Mouse (Mus musculus) urinary bladder, adult 18-20 months (tissue): ENCODE results near the gene Cdh23.
A peak's percentile ranks its signal among the peaks of the same experiment; 100 is the strongest.

Experiments
- DNase-seq, 2 experiments: peaks; one replicate each; pipeline ENCODE4 v3.0.0; 2022; ENCODE audit warnings: low spot score in 2 of 2, mixed read lengths in 2 of 2

Gene Cdh23

DNA sequence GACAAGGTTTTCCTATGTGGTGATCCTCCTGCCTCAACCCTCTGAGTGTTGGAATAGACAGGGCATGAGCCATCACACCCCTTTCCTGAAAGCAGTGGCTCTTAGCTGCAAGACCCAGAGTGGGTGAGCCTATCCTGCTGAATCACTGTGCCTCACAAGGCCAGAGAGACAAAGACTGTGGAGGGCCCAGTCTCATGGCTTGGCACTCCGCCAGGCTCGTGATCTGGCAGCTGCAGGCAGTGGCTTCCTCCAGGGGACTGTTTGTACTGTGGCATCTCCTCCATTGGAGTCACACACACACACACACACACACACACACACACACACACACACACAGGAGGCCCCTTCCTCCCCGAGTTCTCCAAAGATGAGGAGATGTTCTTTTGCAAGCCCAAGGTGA, 433.9 kb downstream of the Cdh23 start:
- DNase-seq, result peak; percentile 39 to 72

DNA sequence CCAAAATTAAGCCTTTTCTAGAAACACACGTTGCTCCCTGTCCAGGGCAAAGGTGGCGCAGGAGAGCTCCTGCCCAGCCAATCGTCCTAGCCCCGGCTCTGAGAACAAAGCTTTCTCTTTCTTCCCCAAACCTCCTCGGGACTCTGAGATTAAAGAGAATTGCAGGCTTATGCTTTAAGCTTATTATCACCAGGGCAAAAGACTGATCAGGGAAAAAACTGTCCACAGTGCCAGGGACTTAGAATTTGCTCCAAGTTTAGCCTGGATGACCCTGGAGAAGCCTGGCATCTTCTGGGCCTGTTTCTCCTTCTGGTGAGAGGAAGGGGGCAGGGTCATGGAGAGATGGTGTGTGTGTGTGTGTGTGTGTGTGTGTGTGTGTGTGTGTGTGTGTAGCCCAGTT, 434.8 kb downstream of the Cdh23 start:
- no peak for DNase-seq

DNA sequence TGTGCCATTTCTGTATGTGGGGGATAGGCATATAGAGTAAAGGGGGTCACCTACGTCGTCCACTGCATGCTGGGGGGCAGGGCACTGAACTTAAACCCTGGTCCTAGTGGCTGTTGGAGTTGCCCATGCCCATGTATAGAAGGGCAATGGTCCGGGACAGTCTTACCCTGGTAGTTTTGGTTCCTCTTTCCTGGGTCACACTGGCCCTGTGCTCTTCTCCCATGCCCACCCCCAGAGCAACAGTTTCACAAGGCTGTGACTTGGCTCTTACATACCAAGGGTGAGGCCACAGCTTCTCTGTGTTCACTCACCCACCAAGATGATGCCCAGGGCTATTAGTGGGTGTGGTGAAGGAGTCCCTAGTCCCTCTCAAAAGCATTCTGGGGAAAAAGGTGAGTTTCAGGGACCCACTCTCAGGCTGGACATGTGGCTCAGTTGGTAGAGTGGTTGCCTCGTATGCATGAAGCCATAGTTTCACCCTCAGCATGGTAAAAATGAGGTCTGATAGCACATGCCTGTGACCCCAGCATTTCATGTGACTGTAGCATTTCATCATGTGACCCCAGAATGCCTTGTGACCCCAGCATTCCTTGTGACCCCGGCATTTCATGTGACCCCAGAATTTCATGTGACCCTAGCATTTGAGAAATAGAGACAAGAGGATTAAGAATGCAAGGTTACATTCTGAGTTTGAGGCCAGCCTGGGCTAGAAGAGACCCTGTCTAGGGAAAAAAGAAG, 435.6 kb downstream of the Cdh23 start:
- DNase-seq, result no peak

DNA sequence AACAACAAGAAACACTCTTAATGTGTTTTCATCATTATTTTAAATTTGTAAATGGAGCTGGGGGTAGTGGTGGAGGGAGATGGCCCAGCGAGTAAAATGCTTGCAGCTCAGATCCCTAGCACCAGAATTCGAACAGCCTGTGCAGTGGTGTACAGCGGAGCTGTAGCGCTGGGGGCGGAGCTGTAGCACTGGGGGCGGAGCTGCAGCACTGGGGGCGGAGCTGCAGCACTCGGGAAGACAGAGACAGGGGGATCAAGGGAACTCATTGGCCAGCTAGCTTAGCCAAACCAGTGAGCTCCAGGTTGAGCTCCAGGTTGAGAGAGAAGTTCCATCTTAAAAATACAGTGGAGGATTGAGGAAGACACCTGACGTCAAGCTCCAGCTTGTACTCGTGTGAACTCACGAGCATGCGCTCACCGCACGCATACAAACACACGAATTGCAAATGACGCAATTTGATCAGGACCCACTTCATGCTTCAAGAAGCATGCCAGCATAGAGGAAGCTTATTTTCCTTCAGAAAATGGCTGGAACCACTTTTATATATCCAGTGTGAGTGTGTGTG, 438.9 kb downstream of the Cdh23 start:
- DNase-seq, result no peak

DNA sequence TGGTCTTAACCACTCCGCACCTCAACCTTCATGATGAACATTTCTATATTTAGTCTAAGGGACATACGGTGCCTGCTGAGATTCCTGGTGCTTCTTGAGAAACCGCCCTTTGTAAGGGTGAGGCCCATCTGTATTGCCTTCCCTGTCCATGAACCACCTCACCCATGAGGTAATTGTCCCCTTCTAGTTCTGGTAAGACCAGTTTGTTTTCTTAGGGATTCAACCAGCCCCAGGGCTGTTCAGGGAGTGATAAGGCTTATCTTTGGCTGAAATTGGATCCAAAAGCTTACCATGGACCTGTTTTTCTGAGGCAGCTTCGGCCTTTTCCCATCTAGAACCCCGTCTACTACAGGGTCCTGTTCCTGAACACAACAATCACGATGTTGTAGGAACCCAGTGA, 440.2 kb downstream of the Cdh23 start:
- no peak for DNase-seq
